ENCODE assay signal across 18 mouse cellular contexts in genomic region chr15:84337599-84337998, GRCm38 (mm10).
"Had no signal": no experiment of that assay in that cellular context is flagged by ENCODE, and none has a peak within 500 bp of the region (broad histone marks: within the 10 kb centered on the region; RNA-seq: fewer than 3 reads in every experiment).

No protein-coding gene starts in this region.

- H3K27ac ChIP-seq: intestine, embryonic 15.5 days; left cerebral cortex, adult 2 months; limb, embryonic 10.5 days; liver, embryonic 15.5 days; neural tube, embryonic 15.5 days; stomach, embryonic 15.5 days had no signal

- H3K27me3 ChIP-seq: intestine, embryonic 15.5 days; liver, embryonic 15.5 days had no signal

- H3K4me2 ChIP-seq: intestine, embryonic 15.5 days; liver, embryonic 11.5 days; liver, embryonic 15.5 days; neural tube, embryonic 15.5 days; stomach, embryonic 15.5 days had no signal

- H3K9ac ChIP-seq: intestine, embryonic 15.5 days; liver, embryonic 15.5 days; neural tube, embryonic 15.5 days; stomach, embryonic 15.5 days had no signal

- H3K4me1 ChIP-seq: intestine, embryonic 15.5 days; liver, embryonic 15.5 days; stomach, embryonic 15.5 days had no signal

- H3K36me3 ChIP-seq: intestine, embryonic 15.5 days; limb, embryonic 10.5 days; liver, embryonic 15.5 days; midbrain, embryonic 10.5 days; neural tube, embryonic 15.5 days; stomach, embryonic 15.5 days had no signal

- H3K4me3 ChIP-seq: intestine, embryonic 15.5 days; left cerebral cortex, adult 2 months; limb, embryonic 10.5 days; liver, embryonic 15.5 days; midbrain, embryonic 10.5 days; myocyte; neural tube, embryonic 15.5 days; stomach, embryonic 15.5 days had no signal

- ATAC-seq: intestine, embryonic 15.5 days had no signal

- H3K9me3 ChIP-seq: intestine, embryonic 15.5 days; limb, embryonic 10.5 days; liver, embryonic 15.5 days; midbrain, embryonic 10.5 days; neural tube, embryonic 15.5 days; stomach, embryonic 15.5 days had no signal

- DNase-seq: kidney, adult 18-20 months; kidney, postnatal 10 days; kidney, postnatal 4 days; lung, adult 2 months; lung, postnatal 10 days; lung, postnatal 4 days; midbrain, embryonic 14.5 days; thymus, adult 2 months; thymus, postnatal 25 days had no signal
